Mouse (Mus musculus): ENCODE results near the gene Gpatch8. TPM values are rescaled to one million over a fixed set of nuclear protein-coding genes. Genes with fewer than 3 reads are reported as not detected.

The Gpatch8 gene
- total RNA-seq (2021), result 10 to 100 TPM; 18.0 to 21.9 TPM

DNA sequence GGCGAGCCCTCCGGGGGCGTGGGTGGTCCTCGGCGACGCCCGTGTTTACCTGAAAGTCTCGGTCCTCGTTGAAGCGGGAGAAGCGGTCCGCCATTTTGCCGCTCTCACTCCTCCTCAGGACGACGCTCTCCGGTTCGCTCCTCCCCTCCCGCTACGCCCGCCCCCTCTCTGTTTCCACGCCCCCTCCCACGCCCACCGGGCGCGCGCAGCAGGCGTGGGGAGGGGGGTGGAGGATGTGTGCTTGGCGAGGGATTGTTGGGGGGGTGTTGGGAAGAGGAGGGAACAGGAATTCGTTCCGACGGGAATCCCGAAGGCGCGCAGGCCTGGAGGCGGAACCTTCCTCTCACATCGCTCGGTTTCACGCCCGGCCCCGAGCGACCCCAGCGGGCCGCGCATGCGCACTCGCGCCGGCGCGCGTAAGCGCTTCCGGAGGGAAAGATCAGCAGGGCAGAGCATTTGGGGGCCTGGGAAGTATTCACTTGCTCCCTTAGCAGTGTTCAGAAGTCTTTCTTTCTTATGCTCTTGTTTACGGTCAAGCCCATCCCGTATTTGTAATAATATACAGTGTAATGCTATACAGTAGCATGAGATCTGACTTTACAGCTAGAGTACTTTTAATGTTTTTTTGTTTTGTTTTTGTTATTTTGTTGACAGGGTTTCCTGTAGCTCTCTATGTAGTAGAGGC lies at the start of gene Gpatch8:
Gene Gpatch8, minus strand, starts transcription at position 362 of the 685 bp plus-strand sequence.
- DNase-seq, result peak; percentile 92 to 96
- intact Hi-C loops (cut with DNase I), result loop anchor here (5.0 to 10.0 kb wide), 3 partner anchors 49 to 1989 kb away; partner anchors contain the start of gene Ubtf

DNA sequence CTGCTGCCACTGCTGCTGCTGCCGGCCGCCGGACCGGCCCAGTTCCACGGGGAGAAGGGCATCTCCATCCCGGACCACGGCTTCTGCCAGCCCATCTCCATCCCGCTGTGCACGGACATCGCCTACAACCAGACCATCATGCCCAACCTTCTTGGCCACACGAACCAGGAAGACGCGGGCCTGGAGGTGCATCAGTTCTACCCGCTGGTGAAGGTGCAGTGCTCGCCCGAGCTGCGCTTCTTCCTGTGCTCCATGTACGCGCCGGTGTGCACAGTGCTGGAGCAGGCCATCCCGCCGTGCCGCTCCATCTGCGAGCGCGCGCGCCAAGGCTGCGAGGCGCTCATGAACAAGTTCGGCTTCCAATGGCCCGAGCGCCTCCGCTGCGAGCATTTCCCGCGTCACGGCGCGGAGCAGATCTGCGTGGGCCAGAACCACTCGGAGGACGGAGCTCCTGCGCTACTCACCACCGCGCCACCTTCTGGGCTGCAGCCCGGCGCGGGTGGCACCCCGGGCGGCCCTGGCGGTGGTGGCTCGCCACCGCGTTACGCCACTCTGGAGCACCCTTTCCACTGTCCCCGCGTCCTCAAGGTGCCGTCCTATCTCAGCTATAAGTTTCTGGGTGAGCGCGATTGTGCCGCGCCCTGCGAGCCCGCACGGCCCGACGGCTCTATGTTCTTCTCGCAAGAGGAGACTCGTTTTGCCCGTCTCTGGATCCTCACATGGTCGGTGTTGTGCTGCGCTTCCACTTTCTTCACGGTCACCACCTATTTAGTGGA lies 48.8 kb upstream of the Gpatch8 start:
- intact Hi-C loops (cut with DNase I), result no loop called here
- peak; percentile 31 to 59 for DNase-seq

DNA sequence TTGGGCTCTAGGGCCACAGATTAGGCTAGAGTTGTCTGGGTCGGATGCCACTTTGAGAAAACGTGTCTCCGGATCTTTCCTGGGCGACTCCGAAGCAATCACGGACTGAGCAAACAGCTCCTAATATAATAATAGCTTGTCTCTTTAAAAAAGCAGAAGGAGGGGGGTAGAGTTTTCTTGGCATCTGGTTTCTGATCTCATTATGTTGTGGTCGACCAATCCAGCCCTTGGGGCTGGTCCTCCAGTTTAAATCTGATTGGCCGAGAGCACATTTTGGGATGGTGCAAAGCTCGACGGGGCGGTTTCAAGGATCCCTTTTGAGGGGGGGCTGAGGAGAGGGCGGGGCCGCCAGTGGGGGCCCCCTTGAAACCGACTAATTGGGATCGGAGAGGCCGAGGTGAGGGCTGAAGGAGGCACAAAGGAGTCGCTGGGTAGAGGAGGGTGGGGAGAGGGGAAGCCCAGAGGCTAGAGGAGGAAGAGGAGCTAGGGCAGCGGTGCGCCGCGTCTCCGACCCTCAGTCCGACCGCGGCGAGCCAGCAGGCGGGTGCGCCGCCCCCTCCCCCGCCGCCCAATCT lies 47.9 kb upstream of the Gpatch8 start, which contains the start of gene Fzd2:
Gene Fzd2, plus strand, starts transcription at position 387 of the 575 bp plus-strand sequence.
- peak; percentile 72 to 78 for DNase-seq
- intact Hi-C loops (cut with DNase I), result no loop called here

DNA sequence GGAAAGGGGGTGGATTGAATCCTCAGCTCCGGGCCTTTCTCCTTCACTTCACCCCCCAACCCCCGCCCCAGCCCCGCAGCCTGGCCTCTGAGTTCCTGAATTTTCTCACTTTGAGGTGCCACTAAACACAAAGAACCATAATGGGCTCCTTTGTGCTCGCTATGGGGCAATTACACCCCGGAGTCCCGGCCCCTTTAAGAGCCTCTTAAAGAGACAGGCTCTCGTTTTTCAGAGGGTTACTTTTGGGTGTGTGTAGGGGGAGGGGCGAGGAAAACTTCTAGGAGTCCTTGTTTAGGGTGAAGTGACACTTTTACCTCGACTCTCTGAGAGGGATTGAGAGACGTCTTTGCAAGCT lies 47.3 kb upstream of the Gpatch8 start:
- intact Hi-C loops (cut with DNase I), result loop anchor here (2.0 kb wide), 1 partner anchor 41 kb away; no protein-coding TSS in a partner anchor
- DNase-seq, result peak; percentile 56 to 61

DNA sequence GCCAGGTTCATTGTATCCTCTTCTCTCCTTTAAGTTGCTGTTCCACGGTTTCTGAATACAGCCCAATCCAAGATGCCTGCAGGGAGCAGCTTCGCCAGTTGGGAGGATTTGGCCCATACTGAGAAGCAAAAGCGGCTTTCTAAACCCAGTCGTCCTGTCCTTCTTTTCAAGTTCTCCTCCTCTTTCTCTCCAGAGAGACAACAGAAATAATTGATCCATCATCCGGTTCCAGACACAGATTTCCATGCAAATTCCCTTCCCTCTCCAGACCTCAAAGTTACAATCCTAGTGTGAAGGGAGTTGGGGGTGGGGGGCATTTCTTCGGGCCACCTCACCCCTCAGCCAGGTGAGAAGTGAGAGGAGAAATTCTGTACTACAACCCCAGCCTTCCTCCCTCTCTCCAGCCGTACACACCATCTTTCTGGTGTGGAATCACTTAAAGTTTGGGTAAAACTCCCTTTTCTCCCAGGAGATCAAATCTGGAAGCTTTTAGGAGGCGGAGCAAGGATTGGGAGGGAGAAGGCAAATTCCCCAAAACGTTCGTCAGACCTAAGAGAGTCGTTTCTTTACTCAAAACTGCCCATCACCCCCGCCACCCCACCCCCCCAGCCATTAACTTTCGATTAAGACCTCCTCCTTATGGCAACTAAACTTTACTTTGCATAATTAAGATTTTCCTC lies 46.8 kb upstream of the Gpatch8 start:
- DNase-seq, result peak in 1 of 2 experiments; percentile 41
- intact Hi-C loops (cut with DNase I), result loop anchor here (2.0 kb wide), 1 partner anchor 42 kb away; no protein-coding TSS in a partner anchor

DNA sequence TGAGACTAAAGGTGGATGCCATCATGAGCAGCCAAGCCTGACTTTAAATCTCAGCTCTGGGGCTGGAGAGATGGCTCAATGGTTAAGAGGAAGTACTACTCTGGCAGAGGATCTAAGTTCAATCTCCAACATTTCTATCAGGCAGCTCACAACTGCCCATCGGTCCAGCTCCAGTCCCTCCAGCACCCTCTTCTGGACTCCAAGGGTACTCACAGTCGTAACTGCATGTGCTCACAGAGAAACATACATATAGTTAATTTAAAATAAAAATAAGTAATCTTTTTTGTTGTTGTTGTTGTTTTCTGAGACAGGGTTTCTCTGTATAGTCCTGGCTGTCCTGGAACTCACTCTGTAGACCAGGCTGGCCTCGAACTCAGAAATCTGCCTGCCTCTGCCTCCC lies 43.7 kb upstream of the Gpatch8 start:
- intact Hi-C loops (cut with DNase I), result no loop called here
- no peak for DNase-seq

DNA sequence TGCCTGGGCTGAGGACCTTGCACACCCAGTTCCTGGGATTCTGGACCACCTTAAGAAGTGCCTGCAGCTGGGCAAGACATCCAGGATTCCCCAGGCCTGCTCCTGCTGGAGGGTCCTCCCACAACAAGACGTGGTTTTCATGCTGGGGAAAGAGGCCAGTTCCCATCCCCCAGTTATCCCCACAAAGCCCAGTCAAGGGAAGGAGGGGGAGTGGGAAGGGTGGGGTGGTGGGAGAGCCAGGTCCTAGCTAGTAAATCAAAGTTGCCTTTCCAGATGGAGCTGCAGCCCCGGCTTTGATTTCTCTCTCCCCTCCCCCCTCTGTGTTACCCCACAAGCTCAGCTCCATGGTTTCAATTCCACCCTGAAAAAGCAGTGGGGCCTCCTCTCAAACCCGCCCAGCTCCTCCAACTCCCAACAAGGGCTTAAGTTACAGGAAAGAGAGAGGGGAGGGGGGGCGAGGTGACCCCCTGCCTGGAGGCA lies 39.2 kb upstream of the Gpatch8 start:
- DNase-seq, result no peak
- intact Hi-C loops (cut with DNase I), result no loop called here

DNA sequence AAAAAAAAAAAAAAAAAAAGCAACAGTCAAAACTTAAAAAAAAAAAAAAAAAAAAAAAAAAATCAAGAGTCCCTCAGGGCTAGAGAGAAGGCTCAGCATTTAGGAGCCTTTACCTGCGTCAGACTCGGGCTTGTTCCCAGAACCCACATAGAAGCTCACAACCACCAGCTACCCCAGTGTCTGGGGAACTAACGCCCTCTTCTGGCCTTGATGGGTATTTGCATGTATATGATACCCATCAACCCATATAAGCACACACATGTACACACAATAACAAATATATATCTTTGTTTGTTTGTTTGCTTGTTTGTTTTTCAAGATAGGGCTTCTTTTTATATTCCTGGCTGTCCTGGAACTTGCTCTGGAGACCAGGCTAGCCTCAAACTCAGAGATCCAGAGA lies 31.4 kb upstream of the Gpatch8 start:
- DNase-seq, result no peak
- intact Hi-C loops (cut with DNase I), result no loop called here

DNA sequence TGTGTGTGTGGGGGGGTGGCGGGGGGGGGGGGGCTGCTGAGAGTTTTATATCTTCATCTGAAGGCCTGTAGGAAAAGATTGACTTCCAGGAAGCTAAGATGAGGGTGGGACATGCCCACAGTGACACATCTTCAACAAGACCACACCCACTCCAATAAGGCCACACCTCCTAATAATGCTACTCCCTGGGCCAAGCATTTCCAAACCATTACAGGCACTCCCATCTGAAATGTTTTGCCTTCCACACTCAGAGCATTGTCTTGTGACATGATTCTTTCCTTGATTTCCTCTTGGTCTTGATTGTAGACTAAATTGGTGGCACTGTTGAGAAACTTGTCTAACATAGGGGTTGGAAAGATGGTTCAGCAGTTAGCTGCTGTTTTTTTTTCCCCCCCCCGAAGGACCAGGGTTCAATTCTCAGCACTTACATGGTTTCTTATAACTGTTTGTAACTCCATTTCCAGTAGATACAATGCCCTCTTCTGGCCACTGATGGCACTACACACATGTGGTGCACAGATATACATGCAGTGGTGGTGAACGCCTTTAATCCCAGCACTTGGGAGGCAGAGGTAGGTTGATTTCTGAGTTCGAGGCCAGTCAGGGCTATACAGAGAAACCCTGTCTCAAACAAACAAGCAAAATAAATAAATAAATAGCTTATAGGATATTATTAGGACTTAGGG lies 30.4 kb upstream of the Gpatch8 start:
- intact Hi-C loops (cut with DNase I), result no loop called here
- DNase-seq, result no peak

DNA sequence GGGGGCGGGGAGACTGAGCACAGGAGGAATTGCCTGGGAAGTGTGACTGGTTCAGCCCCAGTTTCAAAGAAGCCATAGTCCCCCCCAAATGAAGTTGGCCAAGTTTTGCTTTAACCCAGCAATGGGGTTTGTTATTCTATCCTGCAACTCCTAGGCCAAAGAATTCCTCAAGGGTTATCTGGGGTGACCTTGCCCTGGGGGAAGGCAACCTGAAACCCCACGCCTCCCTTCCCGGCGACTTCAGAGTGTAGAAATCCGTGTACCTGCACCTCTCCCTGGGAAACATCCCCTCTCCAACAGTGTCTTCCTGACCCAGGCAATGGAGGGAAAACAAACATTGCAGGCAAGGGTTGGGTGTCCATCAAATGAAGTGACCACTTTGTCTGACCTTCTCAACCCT lies 26.5 kb upstream of the Gpatch8 start:
- no peak for DNase-seq
- intact Hi-C loops (cut with DNase I), result no loop called here

DNA sequence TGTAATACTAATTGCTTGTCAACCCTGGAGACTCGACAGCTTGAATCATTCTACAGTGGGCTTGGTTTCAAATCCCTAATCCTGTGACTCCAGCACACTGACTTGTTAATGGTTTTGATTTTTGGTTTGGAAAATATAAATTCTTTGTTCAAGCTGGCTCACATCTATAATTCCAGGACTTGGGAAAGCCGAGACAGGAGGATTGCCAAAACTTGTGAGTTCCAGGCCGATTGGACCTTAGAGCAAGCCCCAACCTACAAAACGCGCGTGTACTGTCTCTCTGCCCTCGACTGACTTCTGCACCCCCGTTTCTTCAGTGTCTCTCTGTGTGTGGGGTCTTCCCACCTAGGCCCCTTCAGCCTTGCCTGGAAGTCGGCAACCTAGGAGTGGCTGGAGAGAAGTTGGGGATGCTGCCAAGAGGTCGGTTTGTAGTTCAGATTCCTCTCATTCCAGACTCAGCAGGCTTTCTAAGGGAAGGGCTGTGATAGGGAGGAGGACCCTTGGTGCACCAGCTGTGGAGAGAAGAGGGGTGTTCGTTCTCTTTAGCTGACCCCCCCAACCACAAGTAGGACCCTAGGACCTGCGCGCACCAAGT lies 25.9 kb upstream of the Gpatch8 start:
- intact Hi-C loops (cut with DNase I), result no loop called here
- peak; percentile 34 to 37 for DNase-seq

DNA sequence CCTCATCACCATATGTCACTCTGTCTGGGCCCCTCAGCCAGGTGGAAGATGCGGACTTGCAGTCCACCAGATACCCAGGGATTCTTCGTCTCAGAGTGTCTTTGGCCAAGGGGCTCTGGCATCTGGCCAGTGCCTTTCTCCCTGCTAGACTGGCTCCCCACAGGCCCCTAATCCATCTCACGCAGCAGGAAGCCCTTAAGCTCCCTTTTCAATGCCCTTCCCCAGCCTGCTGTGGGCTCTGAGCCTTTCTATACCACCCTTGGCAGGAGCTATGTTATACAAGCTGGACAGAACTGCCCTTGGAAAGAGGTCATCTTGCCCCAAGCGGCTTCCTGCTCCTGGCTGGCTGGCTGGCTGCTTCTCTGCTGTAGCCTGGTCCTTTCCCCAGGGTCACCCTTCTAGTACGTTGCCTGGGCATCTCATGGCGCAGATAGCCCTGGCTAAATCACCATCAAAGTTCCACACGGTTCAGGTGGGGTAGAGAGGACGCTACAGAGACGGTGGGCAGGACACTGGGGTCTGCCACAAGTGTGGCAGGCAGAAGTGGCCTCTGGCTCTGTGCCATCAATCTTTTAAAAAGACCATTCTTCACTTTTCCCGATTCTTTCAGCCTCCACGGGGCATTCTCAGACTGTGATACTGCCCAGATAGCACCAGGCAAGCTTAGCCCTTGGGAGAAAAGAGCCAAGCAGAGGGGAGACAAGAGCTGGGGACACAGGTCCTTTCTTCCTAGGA lies 25.3 kb upstream of the Gpatch8 start:
- intact Hi-C loops (cut with DNase I), result no loop called here

DNA sequence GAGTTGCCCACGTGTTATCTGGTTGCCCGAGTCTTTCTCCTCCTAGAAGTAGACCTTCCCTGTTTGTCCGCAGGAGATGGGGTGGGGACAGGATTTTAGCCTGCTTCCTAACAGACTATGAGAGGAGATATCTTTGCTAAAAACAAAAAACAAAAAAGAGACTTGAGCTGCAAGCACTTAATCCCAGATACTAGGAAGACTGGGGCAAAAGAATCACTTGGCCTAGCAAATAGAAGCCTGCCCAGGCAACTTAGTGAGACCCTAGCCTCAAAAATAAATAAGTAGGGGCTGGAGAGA lies 23.8 kb upstream of the Gpatch8 start:
- intact Hi-C loops (cut with DNase I), result no loop called here
- DNase-seq, result no peak

More for the DNA sequence above, 25.3 kb upstream of the Gpatch8 start:
- DNase-seq, result peak in 1 of 2 experiments; percentile 10

DNA sequence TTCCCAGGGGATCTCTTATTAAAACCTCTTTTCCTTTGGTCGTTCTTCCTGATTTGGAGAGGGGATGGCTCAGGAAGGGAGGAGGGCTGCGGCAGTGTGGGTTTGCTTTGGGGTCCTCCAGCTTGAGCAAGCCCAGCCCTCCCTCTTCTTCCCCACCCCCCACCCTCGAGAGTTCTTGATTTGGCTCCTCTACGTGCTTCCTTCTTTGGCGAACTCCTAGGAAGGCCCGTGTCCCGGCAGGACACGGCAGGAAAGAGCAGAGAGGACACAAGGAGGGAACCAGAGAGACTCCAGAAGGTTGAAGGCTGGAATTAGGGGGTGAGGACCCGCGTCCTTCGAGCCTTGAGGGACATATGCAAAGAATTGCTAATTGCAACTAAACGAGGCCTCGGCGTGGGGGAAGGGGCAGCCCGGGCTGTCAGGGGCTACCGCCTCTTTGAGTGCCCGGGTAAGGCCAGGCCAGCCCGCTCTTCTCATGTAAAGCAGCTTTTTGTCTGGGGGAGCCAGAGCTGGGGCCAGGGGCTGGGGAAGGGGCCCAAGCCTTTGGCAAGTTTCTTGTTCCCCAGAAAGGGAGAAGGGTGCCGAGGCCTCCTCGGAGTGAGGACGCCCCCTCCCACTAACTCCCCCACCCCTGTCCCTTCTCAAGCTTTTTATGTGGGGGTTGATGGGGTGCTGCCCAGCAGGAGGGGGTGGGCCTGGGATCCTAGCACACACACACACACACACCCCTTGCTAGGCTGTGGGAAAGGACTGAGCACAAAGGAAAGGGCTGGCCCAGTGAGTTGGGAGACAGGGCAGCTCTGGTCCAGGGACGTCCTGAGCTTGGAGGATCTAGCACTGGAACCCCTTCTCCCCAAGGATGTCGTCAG lies 23.2 kb upstream of the Gpatch8 start, which contains the start of gene Gm11627:
Gene Gm11627, minus strand, starts transcription at position 297 of the 869 bp plus-strand sequence.
- intact Hi-C loops (cut with DNase I), result loop anchor here (2.0 kb wide), 1 partner anchor 27 kb away; no protein-coding TSS in a partner anchor
- DNase-seq, result peak; percentile 26 to 33

DNA sequence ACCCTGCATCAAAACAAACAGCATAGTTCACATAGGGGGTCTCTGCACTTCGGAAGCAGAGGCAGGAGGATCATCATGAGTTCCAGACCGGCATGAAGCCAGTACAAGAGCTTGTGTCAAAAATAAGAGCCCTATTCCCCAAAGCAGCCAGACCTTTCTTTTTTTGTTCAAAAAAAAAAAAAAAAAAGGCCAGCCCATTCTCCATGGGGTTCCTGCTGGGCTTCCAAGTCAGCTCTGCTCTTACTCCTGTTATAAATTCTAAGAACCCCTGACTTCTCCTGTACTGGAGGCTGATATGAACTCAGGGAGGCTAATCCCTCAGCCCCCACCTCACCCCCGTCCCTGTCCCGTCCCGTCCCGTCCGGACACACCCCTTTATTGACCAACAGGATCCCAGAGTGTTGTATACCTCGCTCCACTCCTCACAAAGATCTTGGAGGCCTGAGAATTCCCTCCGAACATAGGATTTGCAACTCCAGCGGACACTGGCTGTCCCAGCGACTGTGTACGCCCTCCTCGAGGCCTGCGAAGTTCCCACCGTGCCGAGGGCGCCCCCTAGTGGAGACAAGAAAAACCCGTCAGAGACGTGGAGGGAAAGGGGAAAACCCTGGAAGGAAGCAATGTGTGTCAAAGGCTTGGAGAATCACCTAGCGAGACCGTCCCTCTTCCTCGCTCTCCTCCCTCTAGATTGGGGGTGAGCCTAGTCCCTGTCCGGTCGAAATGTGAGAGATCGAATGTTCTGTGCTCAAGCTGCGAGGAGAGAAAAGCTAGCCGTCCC lies 22.3 kb upstream of the Gpatch8 start:
- DNase-seq, result peak; percentile 85 to 88
- intact Hi-C loops (cut with DNase I), result loop anchor here (2.0 kb wide), 1 partner anchor 28 kb away; no protein-coding TSS in a partner anchor

DNA sequence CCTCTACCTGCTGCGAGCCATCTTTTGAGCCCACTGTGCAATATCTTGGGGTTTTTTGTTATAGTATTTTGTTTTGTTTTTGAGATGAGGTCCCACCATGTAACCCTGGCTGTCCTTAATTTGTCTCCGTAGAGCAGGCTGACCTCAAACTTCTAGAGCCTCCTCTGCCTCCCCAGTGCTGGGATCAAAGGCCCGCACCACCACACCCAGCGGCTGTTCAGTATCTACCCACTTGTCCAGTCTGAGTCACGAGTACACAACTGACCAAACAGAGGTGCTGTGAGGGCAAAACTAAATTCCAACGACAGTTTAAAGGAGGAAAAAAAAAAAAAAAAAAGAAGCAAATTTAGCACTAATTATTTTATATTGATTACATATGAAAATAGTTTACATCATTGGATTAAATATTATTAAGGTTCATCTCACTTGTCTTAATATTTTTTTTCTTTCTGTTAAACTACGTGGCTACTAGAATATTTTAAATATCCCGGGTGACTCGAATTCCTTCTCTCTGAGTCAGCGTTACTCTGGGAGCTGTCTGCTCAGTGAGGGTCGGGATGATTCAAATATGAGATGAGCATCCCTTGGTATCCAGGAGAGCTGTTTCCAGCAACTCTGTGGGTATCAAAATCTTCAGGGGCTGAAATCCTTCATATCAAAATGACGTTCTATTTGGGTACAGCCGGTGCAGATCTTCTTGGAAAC lies 20.0 kb upstream of the Gpatch8 start:
- no peak for DNase-seq
- intact Hi-C loops (cut with DNase I), result loop anchor here (2.0 kb wide), 1 partner anchor 89 kb away; no protein-coding TSS in a partner anchor

DNA sequence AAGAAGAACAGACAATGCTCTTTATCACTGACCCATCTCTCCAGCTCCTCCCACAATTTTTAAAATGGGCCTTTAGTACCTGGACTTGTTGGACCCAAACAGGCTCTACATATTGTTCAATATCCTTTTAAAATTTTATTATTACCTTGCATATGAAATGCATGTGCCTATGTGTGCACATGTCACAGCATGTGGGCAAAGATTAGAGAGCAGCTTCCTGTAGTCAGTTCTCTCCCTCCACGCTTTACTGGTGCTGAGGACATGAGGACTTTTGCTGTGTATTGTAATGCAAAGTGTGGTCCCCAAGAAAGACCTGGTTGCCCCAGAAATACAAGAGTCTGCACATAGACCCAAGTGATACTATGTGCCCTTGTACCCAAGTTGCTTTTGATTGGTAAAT lies 18.8 kb upstream of the Gpatch8 start:
- intact Hi-C loops (cut with DNase I), result no loop called here
- no peak for DNase-seq
